Mouse (Mus musculus) adrenal gland, adult (tissue): ENCODE measurements around the gene Capn2.
A peak's percentile ranks its signal among the peaks of the same experiment; 100 is the strongest.

ENCODE experiments used
- DNase-seq, 2 experiments: peaks; one replicate each; pipeline ENCODE4 v3.0.0; 2022 to 2023; ENCODE audit warnings: low spot score in 1 of 2; ENCODE audit not compliant: inconsistent age in 2 of 2

Gene Capn2

DNA sequence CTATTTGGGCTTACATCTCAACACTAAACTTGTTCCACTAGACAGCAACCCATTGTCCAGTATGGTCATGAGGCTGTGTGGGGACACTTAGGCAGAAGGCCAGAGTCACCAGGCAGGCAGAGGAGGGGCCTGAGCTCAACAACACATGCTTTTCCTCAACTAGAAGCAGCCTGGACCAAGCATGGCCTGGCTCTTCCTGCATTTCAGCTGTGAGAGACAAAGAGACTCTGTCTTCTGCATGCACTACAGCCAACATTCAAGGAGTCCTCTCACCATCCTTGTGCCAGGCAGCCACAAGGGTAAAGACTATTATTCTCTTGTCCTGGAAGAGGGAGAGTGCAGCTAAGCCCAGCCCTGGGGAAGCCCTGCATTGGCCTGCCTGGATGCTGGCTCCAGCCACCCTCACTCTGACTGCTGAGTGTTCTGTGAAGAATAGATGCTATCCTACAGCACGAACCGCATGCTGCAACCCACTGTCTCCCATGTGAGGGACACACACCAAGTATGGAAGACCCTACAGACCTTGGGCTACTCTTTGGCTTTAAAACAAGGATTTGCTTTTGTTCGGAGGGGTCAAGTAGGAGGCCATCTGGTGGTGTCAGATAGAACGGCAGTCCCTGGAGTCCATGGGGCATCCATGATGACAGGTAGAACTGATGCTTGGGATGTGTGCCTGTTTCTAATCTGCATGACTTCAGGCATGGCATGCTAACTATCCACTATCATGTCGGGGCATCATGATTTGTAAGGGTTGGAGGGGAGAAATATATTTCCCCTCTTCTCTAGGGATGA is 42.2 kb downstream of the Capn2 start:
- peak in 1 of 2 experiments; percentile 35 for DNase-seq

DNA sequence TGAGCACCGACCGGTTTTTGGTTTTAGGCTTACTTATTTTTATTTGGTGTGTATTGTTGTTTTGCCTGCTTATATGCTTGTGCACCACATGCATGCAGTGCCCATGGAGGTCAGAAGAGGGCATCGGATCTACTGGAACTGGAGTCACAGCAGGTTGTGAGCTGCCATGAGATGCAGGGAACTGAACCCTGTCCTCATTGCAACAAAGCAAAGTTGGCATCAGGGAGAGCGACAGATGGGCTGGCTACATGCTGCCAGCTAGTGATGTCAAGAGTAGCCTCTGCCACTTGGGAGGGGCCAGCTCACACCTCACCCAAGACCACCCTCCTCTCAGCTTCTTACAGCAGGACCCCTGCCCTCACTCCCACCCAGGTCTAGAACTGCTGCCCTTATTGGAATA is 51.4 kb downstream of the Capn2 start:
- no peak for DNase-seq

DNA sequence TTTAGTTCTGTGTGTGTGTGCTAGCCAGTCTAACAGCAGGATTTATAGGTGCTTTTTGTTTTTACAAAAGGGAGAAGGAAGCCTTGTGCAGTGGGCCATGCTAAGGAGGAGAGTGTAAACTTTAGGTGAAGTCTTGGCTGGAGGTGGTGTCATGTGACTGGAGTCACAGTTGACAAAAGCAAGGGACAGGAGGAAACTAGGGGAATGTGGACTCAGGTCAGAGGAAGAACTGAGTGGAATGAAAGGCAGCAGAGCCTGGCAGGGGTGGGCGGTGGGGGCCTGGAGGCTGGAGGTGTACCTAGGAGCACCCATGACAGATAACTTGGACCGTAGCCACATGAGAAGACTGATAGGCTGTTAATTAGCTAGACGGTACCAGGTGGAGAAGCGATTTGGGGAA is 52.1 kb downstream of the Capn2 start:
- no peak for DNase-seq

DNA sequence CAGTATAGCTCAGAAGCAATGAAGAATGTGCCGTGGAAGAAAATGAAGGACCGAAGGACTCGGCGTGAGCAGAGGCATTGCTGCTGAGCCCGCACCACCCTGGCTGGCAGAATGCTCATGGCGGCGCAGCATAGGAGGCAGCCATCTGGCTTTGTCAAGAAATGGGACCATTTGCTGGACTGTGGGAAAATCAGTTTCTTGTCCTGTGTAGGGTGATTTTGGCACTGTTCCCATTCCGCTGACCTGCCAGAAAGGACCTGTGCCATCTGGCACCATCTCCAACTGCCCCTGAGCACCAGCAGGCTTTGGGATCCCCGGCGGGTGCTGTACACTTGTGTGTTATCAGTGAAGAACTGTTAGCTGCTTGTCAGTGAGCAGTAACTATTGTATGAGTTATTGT is 55.6 kb downstream of the Capn2 start:
- DNase-seq = peak in 1 of 2 experiments; percentile 53

DNA sequence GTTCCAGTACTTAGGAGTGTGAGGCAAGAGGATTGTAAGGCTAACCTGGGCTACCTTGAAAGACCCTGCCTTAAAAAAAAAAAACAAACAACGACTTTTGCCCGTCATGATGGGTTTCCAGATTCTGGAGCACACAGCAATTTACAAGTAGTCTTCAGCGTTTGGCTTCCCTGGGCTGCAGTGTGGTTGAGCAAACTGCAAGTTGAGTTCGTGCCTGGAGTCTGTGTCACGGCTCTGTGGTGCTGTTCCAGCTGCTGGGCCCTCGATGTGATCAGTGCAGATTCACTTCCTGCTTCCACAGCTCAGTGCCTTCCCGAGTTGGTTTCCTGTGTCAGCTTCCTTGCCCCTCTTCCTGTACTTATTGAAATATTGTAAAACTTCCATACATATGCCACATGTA is 56.1 kb downstream of the Capn2 start:
- no peak for DNase-seq

DNA sequence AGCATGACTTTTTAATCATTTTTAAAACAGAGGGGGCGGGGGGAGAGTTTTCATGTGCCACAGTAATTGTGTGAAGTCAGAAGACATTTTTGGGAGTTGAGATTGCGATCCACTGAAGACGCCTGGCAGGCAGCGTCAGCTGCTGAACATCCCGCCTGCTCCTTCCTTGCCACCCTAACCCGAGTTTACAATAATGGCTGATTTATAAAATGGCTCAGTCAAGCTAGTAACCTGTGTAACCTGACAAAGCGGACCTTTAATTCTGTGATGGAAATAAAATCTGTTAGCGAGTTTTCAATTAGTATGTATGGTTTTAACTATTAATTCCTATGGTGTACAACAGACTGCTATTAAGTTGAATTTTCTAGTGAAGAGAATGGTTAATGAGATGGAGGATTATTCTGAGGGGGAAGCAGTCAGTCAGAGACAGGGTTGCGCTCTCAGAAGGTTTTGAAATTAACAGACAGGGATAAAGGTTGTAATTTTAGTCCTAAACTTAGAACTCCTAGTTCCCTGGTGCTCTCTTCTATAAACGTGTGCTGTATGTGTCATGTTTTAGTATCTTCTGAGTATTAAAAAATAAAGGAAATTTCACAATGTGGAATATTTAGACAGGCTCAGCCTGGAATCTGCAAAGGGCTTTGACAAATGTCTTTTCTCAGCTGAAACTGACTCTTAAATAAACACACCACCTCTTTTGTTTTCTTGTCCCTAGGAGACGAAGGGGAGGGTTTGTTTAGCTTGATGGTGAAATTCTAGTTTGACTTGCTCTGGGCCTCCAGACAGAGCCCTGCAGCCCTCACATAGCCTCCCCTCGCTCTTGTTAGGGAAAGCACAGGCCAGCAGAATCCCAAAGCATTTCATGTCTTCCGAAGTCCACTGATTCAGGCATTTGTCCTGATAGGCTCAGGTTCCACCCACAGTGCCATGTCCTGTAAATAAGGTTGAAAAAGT is 56.8 kb downstream of the Capn2 start:
- no peak for DNase-seq

DNA sequence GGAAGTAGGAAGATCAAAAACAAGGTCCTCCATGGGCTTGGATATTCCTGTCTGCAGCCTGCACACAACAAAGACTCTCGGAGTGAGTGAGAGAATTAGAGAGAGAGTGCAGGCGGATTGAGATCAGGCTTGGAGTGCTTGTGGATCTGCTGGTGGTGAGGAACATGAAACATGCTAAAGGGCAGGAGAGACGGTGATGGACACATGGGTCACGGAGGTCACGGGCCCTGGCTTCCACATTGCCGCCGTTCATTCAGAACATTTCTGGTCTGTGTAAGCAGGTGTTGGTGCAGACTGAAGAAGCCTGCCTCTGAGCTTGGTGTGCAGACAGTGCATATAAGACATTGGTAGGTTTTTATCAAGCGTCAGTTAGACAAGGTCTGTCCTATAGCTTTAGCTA is 58.0 kb downstream of the Capn2 start:
- no peak for DNase-seq

DNA sequence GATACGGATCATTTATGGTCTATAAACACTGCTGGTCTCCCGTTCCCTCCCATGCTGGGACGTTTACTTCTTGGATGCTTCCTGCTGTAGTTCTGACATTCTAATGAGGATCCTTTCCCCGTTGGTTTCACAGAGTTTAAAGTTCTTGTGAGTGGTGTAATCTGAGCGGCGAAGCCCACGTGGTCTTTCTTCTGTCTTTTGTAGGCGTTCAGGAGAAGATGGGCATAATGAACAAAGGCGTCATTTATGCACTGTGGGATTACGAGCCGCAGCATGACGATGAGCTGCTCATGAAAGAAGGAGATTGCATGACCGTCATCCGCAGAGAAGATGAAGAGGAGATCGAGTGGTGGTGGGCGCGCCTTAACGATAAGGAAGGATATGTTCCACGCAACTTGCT is 58.9 kb downstream of the Capn2 start:
- no peak for DNase-seq

DNA sequence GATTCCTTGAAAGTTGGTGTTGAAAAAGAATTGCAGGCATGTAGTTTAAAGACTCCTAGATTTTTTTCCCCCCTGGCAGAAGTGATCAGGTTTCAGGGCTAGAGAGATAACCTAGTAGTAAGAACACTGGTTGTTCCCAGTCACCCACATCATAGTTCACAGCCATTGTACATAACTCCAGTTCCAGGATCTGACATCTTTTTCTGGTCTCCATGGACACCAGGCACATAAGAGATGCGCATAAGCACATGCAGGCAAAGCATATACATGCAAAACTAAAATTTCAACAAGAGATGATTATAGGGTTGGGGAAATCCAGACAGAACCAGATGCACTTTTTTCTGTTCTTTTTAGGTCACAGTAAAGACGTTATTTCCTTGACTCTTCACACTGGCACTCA is 62.3 kb downstream of the Capn2 start:
- DNase-seq = no peak

DNA sequence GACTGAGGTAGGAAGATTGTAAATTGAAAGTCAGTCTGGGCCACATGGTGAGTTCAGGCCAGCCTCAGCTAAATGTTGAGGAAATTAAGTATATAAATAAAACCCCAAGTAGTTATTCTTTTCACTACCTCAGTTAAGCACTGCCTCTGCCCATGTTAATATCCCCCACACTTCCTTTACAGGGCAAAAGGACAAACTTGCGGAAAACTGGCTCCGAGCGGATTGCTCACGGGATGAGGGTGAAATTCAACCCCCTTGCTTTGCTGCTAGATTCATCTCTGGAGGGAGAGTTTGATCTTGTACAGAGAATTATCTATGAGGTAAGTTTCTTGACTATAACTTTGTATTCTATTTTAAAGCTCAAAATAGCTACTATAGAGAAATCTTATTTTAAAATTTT is 64.9 kb downstream of the Capn2 start:
- no peak for DNase-seq

DNA sequence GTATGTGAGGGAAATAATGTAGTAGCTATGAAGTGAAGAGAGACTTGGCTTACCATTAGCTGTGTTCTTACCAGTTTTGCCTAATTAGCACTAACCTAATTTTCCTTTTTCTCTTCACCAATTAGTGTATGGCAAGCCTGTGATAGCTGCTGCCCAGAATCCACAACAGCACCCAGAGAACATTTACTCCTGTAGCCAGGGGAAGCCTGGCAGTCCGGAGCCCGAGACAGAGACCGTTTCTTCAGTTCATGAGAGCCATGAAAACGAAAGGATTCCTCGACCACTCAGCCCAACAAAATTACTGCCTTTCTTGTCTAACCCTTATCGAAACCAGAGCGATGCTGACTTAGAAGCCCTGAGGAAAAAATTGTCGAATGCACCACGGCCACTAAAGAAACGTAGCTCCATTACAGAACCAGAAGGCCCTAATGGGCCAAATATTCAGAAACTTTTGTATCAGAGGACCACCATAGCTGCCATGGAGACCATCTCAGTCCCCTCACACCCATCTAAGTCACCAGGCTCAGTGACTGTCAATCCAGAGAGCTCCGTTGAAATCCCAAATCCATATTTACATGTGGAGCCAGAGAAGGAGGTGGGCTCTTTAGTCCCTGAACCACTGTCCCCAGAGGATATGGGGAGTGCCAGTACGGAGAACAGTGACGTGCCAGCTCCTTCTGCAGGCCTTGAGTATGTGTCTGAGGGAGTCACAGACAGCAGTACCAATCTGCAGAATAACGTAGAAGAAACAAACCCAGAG is 69.0 kb downstream of the Capn2 start:
- DNase-seq = no peak

DNA sequence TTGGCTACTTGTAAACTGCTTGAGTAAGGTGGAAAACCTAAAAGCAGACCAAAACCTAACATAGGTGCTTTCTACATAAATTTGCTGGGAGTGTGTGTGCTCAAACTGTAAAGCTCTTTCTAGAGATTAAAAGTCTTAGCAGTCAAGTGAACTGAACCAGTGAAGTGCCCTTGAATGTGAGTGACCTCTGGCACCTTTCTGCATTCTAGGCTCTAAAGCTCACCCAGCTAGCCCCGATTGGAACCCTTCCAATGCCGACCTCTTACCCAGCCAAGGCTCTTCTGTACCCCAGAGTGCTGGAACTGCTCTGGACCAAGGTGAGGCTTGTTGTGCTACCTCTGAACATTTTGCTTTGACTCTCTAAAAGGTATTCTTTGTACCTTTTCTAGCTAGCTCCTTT is 73.3 kb downstream of the Capn2 start:
- no peak for DNase-seq

DNA sequence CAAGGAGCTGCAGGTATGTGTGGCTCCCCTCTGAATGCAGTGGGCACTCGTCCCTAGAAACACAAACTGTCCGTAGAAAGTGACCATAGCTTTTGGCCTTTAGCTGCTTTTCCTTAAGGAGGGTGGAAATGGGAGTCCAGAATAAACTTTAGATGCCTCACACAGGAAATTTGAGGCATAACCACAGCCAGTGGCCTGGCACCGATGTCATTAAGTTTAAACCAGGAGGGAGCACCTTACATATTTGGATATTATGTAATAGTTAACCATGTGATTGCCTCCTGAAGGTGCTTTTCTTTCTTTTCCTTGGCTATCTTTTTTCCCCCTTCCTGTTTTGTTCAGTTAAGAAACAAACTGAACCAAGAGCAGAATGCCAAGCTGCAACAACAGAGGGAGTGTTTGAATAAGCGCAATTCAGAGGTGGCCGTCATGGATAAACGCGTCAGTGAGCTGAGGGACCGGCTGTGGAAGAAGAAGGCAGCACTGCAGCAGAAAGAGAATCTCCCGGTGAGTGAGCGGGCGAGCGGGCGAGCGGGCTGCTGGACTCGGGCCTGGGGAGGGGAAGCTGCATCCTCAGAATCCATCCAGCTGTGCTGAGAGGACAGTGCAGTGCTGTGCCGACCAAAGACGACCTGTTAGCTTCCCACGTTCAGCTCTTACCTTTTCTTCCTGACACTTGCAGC is 75.5 kb downstream of the Capn2 start:
- no peak for DNase-seq

DNA sequence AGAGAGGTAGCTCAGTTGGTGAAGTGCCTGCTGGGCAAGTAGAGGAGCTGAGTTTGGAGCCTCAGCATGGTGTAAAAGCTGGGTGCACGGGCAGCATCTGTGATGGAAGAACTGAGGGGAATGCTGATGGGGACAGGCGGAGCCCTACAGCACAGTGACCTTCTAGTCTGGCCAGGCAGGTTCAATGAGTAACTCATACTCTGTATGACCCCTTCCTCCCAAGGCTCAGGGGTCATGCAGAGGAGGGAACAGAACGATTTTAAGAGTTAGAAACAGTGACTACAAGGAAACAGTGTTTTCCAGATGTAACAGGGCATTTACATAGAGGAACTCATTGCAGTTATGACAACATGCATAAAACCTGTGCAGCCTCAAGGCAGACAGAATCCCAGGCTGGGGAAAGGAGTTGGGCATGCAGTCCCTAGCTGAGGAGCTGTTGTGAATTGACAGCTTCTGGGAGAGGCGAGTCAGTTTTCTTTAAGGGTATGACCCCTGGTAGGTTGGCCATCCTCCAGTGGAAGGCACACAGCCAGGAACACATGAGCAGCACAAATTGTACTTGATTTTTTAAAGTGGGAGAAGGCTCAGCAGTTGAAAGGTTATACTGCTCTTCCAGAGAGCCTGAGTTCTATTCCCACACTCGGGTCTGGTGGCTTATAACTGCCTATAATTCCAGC is 77.7 kb downstream of the Capn2 start:
- peak; percentile 83 to 85 for DNase-seq

DNA sequence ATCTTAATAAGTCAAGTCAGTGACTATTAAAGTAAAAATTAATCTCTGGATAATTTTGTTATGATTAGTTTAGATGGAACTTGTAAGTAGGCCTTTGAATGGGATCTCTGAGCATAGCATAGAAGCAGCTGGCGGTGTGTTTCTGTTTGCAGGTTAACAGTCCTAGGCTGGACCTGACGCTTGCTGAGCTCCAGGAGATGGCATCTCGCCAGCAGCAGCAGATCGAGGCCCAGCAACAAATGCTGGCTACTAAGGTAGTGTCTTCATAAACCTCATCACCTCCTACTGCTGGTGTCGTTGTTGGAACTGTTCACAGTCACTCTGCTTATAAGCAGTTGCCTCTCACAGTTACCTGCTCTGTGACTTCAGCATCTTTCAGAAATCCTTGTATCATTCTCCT is 80.7 kb downstream of the Capn2 start:
- DNase-seq = no peak

DNA sequence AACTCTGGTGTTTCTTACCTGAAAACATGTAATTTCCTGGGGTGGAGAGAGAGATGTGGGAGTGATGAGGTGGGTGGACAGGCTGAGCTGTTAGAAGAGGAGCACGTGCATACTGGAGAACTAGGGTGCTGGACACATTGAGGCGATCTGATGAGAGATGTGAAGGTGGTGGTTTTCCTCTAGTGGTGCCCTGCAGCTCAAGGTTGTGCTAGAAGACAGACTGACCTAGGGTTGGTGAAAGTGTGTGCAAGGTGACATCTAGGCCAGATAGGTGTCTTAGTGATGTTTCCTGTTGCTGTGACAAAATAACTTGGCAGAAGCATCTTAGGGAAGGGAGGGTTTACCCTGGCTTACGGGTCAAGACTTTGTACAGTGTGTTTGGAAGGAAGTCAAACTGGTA is 85.3 kb downstream of the Capn2 start:
- no peak for DNase-seq

DNA sequence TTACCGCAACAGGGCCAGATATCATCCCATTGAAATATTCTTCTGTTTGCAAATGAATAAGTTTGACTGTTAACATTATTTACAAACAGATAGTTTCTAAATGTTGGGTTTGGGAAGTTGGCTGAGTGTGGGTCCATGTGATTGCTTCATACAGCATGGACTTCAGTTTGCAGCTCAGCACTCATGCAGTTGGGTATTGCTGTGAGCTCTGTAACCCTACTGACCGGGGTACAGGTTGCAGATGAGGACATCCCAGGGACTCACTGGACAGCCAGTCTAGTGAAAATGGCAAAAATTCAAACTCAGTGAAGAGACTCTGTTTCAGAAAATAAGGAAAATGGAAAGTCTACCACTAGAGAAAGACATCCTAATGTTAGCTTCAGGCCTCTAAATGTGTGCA is 86.7 kb downstream of the Capn2 start:
- DNase-seq = no peak

DNA sequence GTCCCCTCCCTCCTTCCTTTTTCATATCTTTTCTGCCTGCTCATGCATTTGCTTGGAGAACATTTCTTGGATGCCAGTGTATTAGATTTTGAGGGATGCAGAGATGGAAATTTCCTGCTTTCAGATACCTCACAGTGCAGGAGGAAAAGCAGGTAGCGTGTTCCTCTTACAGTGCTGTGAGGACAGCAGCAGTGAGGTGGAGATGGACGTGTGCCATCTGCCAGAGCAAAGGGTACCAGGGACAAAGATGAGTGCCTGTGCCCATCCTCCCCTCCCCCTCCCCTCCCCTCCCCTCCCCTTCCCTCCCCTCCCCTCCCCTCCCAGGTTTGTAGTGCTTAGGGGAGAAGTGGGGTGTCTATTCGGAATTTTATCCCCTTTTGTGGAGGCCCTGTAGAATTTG is 87.6 kb downstream of the Capn2 start:
- no peak for DNase-seq

DNA sequence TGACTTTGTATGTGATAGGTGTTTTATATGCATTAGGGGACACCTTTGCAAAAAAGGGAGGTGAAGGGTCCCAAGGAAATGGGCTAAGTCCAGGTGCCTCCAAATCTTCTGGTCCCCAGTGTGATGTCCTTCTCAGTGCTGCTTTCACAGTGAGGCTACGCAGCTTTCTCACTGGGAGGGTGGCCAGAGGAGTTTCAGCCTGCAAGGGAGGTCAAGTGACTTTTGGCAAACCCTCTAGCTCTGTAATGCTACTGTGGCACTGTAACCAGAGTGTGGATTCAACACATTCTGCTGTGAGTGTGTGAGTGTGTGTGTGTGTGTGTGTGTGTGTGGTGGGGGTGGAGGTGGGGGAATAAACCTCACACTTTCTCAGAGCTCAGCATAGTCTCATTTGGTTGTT is 90.0 kb downstream of the Capn2 start:
- DNase-seq = peak in 1 of 2 experiments; percentile 64

DNA sequence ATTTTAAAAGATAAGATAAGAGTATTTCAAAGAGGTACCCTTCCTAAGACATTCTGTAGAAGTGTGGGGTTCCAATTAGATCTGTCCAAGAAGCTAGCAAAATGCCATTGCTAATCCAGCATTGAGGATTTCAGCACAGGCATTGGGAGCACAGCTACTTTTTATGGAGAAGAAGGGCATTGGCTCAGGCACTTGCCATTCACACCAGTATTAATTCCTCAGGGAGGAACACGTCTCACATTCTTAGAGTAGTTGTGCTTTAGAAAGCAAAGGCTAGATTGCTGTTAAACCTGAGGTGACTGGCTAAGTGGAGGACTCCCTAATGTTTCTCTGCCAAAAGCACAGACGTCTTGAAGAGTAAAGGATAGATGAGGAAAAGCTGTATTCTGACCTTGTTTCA is 91.0 kb downstream of the Capn2 start:
- DNase-seq = no peak
